Mouse (Mus musculus) gastrocnemius, postnatal 25 days (tissue): ENCODE results near the gene Nr1h4. TPM values are rescaled to one million over a fixed set of nuclear protein-coding genes. Genes with fewer than 3 reads are reported as not detected.

Experiments
- DNase-seq: peaks from one replicate; pipeline ENCODE4 v3.0.0; 2022
- total RNA-seq, 2 experiments: library from RNA; stranded (reverse); gene quantifications; 1 replicate in 1 of 2; 2 replicates in 1 of 2; pipeline ENCODE4 v1.2.3; 2021

The Nr1h4 gene
- total RNA-seq, 2 experiments from 2014 or later, result not detected

GRCm38 (mm10) chr10:89481638-89482037, 51.7 kb downstream of the Nr1h4 start:
- no peak for DNase-seq

GRCm38 (mm10) chr10:89478766-89479165, 54.6 kb downstream of the Nr1h4 start:
- DNase-seq, result no peak

DNA sequence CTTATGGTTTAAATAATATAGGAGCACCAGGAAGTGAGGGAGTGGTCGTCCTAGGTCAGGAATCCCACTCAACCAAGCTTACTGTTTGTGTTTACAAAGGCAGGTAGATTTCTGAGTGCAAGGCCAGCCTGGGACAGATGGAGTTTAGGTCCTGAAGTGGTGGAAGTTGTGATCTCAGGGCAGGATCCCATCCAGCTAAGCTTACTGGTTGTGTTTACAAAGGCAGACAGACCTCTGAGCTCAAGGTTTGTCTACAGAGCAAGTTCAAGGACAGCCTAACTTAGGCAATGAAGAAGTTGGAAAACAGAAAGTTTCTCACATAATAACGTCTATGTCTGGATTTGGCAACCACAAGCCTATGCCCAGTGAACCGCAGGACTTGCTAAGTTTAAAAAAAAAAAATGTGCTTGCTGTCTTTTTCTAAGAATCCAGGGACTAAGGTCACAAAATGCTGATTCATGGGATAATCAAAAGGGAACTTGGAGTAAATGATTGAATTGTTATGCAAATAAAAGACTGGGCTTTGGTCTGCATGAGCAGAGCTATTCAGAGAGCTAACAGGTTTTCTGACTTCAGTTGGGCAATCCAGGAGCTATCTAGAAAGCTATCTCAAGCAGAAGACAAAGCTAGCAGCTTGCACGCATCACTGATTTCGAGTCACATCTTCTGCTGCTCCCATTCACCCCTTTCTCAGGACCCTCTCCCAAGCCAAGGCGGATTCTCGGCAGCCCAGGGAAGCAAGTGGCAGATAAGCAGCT, 62.6 kb downstream of the Nr1h4 start:
- DNase-seq, result no peak

DNA sequence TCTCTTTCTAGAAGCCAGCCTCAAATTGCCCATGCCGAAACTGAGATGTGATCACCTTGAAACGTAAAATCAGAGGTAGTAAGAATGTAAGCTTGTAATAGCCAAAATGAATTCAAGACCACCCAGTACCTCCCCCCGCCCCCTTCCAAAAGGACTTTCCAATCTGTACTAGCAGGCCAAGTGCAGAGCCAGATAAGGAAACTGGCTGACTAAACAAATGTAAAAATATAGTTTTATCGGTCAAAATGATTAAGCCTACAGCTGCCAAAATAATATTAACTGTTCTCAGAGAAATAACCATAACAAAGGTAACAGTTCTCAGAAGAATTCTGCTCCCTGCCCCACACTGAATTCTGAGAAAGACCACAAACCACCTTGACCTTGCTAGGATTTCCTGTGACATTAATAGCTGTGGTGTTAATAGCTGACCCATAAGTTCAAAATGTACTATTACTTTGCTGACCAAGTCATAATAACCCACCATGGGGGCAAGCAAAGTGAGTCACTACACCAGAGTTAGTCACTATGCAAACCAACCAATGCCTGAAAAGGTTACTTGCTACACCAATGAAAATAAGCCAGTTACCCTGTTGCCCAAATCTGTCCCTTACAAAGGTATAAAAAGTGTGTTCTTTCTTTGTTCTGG, 68.5 kb downstream of the Nr1h4 start:
- DNase-seq, result no peak

DNA sequence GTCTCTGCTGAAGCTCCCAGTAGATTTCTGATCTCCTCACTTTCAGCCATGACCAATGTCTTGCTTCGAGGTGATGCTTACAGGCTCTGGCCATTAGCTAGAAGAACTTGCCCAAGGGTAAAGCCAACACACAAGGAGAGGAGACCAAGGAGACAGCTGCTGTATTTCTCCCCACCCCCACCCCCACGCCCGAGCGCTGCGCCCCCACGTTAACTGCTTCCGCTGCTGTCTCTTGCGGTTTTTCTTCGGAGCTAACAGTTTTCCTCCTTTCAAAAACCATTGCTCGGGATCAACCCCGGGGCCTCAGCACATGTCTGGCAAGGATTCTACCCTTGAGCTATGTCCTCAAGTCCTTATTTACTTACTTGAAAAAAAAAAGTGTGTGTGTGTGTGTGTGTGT, 70.5 kb downstream of the Nr1h4 start:
- DNase-seq, result no peak

DNA sequence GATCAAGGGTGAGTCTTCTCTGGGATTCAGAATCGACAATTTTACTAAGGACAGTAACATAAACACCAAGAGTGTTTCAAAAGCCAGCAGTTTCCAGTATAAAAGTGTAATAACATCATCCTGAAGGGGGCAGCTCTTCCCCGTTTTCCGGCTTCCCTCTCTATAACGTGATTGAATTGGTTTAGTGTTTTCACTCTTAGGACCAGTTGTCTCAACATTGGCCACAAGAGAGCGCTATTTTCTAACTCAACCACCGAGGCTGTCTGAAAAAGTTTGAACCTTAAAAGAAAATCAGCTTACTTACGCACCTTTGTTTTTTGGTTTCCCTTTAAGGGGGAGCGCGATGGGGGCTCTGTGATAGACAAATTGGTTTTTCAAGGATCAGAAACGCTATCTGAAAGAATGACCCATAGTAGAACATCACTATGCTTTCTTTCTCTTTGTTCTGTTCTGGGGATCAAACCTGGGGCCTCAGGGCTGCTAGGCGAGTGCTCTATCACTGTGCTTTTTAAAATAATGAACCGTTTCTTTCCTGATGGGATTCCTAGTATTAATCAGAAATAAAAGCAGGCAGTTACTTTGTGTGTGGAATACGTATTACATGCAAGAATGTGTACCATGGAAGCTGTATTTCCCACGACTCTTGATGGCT, 71.4 kb downstream of the Nr1h4 start:
- peak; percentile 40 for DNase-seq

DNA sequence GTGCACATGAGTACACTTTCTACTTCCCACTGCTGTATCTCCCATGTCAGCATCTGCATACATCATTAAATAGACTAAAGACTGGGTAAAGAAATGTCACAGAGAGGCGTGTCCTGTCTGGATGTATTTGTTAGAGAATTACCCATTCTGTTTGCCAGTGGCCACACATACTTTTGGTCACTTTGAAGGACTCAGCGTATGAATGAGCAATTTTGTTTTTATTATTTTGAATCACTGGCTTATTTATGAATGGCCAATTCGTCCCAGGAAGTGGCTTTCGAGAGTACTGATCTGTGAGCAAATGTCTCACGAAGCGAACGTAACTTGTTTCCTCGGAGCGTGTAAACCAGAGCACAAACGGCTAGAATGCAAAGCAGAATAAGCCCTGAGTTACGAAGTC, 72.4 kb downstream of the Nr1h4 start:
- DNase-seq, result no peak

- DNase-seq, result no peak
Observed at GRCm38 (mm10) chr10:89458770-89459169, 74.6 kb downstream of the Nr1h4 start.

GRCm38 (mm10) chr10:89453794-89454193, 79.6 kb downstream of the Nr1h4 start:
- DNase-seq, result no peak

DNA sequence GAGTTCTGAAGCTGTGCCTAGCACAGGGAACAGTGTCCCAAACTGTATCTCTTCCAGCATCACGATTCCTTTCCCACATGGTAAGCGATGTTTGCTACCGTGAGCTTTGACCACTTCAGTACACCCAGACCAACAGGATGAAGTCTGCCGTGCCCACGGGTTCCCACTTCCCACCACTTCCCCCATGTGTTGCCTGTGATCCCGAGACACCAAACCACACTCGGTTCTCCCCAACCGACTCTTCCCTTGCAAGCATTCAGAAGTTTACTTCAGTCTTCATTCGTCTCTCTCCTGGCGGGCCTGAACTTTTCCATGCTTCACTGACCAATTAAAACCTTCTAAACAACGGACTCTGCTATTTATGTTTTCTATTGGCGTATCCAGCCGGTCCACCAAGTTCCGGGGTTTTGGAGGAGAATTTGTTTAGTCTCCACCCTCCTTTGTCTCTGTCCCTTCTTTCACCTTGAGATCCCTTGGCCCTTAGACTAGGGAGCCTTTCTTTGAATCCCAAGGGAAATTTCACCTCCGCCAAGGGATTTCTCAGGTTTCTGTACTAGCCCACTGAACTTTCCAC, 80.2 kb downstream of the Nr1h4 start:
- DNase-seq, result no peak

GRCm38 (mm10) chr10:89450411-89450810, 83.0 kb downstream of the Nr1h4 start:
- DNase-seq, result no peak

GRCm38 (mm10) chr10:89444381-89444780, 89.0 kb downstream of the Nr1h4 start:
- no peak for DNase-seq

DNA sequence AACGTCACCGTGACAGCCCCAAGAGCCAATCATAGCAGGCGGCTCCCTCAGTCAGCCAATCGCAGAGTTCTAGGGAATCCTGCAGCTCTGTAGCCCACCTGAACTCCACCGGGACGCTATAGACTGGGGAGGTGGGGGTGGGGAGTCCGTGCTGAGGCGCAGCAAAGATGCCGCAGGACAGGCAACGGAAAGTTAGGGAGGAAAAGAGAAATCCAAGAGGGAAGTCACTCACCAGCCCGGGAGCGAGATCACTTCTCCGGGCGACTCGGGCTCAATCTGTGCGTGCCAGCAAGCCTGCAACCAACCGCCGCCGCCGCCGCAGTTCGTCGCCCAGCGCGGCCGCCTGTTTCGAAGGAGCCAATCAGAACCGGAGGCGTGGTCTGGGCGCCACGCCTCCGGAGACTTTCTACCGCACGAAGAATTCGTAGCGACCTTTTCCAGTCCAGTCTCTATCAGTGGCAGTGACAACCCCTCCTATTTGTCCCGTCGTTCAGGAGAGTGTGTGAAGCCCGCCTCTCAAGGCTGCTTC, 89.7 kb downstream of the Nr1h4 start, which contains the start of gene Gas2l3:
TSS of gene Gas2l3 (minus strand) at position 345 of the 529 bp plus-strand sequence.
- peak; percentile 84 for DNase-seq

GRCm38 (mm10) chr10:89443115-89443622, 90.2 kb downstream of the Nr1h4 start:
- DNase-seq, result no peak

DNA sequence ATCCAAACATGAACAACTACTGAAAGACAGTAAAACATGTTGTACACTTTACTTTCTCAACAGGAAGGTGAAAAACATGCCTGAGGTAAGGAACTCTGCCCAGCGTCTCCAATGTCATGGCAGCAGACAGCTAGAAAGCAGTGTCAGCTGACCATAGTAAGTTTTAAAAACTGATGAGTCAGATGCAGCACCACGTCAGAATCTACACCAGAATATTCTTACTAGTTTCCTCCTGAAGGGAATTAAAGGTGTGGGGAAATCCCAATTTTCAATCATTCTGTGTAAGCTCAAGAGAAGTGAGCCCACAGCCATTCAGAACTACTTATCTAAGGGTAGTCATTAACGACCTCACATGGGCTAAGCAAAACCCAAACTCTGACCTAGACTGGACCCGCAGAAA, 90.7 kb downstream of the Nr1h4 start:
- DNase-seq, result no peak

- no peak for DNase-seq
Observed at GRCm38 (mm10) chr10:89441961-89442360, 91.4 kb downstream of the Nr1h4 start.

DNA sequence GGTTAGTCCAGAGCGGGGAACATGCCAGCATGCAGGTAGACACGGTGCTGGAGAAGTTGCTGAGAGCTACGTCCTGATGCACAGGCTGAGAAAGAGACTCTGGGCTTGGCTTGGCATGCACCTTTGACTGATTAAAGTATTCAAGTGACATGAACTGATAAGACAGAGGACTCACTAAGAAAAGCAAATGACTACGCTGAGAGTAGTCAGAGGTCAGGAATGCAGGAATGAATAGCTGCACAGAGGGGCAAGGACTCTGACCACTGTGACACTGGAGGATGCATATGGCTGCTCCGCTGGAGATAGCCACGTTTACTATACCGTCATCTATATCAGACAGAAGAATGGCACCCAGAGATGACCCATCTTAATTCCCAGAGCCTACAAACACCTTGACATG, 94.0 kb downstream of the Nr1h4 start:
- no peak for DNase-seq

DNA sequence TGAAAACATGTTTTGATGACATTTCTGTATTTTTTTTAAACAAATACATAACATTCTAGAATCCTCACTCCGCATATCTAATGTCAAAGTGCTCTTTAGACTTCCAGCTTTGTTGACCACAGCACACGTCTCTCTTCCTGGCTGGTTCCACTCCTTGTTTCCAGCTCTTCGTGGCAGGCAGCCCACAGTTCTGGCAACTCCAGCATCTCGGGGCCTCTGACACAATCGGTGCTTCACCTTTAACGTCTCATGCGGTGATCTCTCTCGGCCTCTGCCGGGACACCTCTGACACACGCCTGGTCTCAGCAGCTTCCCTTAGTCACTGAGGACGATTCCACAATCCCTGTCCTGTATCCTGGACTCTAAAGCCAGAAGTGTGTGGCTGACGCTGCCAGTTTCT, 95.4 kb downstream of the Nr1h4 start:
- no peak for DNase-seq

- DNase-seq, result no peak
Observed at GRCm38 (mm10) chr10:89437472-89437871, 95.9 kb downstream of the Nr1h4 start.

GRCm38 (mm10) chr10:89435920-89436319, 97.5 kb downstream of the Nr1h4 start:
- no peak for DNase-seq

DNA sequence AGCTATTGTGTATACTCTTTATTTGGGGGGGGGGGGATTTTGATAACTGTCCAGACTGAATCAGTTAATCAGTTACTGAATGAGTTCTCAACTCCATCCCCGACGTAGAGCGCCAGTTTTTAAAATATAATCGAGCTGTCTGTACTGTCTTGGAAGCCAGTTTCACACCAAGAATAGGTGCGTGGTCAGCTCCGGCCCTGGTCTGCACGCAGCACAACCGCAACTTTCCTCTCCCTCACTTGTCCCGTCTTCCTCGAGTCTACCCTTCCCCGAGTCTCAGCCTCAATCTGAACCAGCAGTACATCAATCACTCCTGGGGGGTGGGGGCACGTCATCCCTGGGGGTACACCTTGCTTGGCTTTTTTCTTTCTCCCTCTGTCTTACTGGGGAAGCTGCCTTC, 98.0 kb downstream of the Nr1h4 start:
- DNase-seq, result no peak

GRCm38 (mm10) chr10:89434509-89435210, 98.7 kb downstream of the Nr1h4 start:
- DNase-seq, result no peak
